Mouse (Mus musculus) left cerebral cortex, adult 8-10 months (tissue): ENCODE data around the gene Dazl. TPM values are rescaled to one million over a fixed set of nuclear protein-coding genes. Genes with fewer than 3 reads are reported as not detected.
"Not testable (repeated sequence)": the region's sequence is repeated elsewhere in the genome, so short reads cannot be mapped to it uniquely, and the experiment has no call there.

Experiments
- DNase-seq, 2 experiments: peaks; one replicate each; pipeline ENCODE4 v3.0.0; 2022; ENCODE audit warnings: low spot score in 2 of 2
- total RNA-seq, 4 experiments: library from RNA; stranded (reverse); gene quantifications; 2 replicates each; pipeline ENCODE4 v1.2.4; 2022

The Dazl gene
- total RNA-seq, 4 experiments from 2014 or later, result 3.7 to 5.0 (median 4.4) TPM

DNA sequence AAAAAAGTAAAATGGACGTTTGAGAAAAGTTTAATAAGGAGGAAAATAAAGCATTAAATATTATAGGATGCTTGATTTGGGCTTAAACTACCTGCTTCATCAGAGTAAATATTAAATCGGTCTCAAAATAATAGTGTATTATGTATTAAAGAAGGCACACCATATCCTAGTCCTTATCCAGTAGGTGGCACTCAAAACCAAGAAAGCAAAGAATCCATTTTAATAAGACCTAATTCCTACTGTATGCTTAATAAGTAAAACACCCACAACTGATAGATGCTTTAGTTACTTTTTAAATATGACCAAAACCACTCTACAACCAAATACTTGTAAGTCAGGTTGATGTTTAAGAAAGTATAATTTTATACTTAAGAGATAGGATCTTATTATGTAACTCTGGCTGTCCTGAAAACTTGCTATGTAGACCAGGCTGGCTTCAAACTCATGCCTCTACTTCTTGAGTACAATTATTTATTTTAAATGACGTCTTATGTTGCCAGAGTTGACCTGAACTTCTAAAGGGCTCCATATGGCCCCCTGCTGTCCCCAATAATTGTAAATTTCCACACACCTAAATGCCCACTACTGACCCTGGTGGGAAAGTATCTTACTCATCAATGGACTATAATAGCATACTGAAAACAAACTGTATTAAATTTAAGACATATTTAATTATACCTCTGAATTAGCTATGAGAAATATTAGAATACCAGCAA, 1.8 kb downstream of the Dazl start:
- DNase-seq, result no peak

DNA sequence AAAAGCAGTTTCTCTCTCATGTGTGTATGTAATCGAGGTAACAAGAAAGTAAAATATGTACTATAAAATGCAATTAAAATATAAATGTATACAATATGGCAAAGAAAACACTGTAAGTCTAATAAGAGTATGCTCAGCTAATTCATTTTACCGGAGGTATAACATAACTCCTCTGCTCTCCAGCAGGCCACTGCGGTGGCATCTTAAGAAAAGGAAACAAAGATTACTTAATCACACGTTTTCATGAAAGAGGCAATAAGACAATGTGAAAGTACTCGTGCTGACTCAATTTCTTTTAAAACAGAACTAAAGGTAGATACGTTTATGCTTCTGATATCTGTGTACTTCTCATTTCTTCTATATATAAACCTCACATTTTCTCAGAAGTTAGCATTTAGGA, 8.6 kb downstream of the Dazl start:
- no peak for DNase-seq

GRCm38 (mm10) chr17:50261615-50262014, 31.8 kb downstream of the Dazl start:
- not testable (repeated sequence) for DNase-seq

DNA sequence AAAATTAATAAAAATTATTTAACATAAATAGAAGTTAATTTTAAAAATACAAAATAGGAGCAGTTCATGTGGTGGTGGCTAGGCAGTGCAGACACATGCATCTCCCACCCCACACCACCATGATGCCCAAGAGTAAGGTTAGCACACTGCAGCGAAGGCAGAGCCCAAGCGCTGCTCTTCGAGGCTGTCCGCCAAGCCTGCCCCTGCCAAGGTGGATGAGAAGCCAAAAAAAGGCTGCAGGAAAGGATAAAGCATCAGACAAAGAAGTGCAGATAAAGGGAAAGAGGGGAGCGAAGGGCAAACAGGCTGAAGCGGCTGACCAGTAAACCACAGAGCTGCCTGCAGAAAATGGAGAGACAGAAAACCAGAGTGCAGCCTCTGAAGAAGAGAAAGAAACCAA, 32.6 kb downstream of the Dazl start:
- no peak for DNase-seq

- DNase-seq, result no peak
Measured at GRCm38 (mm10) chr17:50246605-50247004, 46.8 kb downstream of the Dazl start.

DNA sequence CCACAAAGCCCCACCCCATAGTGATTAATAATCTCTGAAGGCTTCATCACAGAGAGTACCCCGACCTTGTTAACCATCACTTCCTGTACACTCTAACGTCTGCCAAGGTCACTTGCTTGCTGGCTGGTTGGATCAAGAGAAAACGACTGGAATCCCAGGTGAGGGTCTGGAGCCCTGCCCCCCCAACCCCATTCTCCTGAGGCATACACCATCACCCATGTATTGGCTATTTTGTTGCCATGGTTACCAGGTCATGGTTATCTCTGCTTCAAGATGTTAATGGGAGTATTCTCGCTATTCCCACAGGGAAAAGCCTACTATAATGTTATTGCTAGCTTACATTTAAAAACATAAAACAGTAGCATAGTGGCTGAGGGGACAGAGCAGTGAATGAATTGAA, 48.8 kb downstream of the Dazl start:
- no peak for DNase-seq

DNA sequence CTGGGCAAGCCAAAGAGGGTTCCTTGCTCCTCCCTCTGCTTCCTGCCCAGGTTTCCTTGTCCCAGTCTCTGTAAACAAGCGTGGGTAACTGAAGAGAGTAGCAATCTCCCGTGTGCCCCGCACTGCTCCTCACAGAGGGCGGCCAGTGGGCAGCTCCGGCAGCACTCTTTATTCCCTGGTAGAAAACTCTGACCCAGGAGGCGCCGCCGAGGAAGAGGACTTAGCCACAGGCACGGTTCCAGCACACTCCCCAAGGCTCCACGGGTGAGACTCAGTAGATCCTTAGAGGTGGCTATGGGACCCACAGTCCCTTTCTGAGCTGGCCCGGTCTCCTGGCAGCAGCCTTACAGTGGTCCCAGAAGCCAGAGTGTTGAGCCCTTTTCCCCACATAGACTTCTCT, 50.1 kb downstream of the Dazl start:
- DNase-seq, result no peak

DNA sequence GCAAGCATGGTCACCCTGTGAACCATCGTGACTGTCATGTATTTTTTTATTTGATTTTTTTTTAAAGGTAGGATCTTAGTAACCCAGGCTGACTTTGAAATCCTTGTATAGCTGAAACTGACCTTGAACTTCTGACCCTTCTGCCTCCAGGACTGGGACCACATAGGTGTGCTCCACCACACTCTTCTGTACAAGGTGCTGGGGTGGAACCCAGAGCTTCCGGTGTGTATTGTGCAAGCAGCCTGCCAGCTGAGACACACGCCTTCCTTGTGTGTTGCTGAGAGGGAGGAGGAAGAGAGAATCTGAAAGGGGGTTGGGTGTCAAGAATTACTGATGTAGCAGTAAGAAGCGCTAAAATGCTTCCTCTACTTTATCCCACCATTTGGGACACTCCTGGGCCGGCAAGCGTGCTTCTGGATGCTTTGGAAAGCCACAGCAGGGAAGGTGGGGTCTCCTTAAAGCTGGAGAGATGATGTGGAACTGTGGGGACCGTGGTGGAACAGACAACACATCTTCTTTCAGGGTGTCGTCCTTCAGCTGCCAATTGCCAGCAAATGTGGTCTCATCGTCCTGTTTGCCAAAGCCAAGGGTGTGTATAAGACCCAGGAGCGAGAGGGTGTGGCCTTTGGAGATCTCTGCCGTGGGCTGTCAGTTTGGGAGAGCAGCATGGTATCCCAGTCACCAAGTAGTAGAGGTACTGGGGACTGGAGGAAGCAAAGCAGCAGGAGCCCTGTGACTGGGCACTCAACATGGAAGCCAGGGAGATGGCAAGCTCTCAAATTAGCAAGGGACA, 55.4 kb downstream of the Dazl start:
- no peak for DNase-seq

DNA sequence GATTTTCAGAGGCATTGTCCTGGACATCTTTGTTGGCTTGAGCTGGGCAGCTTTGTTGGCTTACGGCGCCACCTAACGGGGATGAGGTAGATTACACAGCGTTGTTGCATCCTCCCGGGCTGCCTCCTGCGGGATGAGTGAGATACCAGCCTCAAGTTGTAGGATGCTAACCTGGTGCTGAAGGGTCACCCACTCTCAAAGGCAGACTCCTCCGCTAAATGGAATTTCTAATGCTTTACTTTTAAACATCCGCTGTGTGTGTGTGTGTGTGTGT, 56.1 kb downstream of the Dazl start:
- peak; percentile 69 to 76 for DNase-seq

GRCm38 (mm10) chr17:50236702-50237435, 56.6 kb downstream of the Dazl start:
- no peak for DNase-seq

- DNase-seq, result no peak
Measured at GRCm38 (mm10) chr17:50235943-50236701, 57.3 kb downstream of the Dazl start.

GRCm38 (mm10) chr17:50233956-50234355, 59.5 kb downstream of the Dazl start:
- DNase-seq, result no peak

GRCm38 (mm10) chr17:50232821-50233220, 60.6 kb downstream of the Dazl start:
- DNase-seq, result no peak

DNA sequence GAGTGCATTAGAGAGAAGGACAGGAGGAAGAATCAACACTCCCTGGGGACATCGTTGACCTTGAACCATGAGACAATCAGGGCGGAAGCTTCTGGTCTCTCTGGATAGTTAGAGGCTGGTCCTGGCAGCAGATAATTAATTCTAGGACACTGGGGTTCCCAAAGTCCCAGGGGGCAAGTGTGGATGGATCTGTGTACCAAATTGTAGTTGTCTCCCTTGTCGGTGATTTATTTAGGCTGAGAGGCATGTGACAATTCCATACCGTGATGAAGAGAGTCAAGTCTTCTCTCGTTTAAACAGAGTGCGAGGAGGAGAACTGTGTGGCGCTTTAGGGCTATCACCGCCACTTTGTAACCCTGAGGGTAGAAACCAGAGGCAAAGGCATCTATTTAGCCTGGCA, 62.2 kb downstream of the Dazl start:
- no peak for DNase-seq

- no peak for DNase-seq
Measured at GRCm38 (mm10) chr17:50229534-50229933, 63.9 kb downstream of the Dazl start.

Other genes with a start within 250 kb of the Dazl start
- gene Rftn1, start 103.0 kb downstream of the Dazl start, total RNA-seq, result 10 to 100 TPM; 11.5 to 15.3 (median 13.1) TPM
- 10 to 100 TPM; 81.9 to 98.5 (median 91.1) TPM for gene Plcl2, start 215.8 kb upstream of the Dazl start, total RNA-seq